Mouse (Mus musculus): ENCODE measurements around the gene Depdc1b.

Gene Depdc1b

GRCm38 (mm10) chr13:108317414-108317813, 1.3 kb downstream of the Depdc1b start:
- DNase-seq (ENCODE audit: low read depth) = no peak

GRCm38 (mm10) chr13:108319028-108319427, 2.9 kb downstream of the Depdc1b start:
- no peak for DNase-seq (ENCODE audit: low read depth)

- DNase-seq (ENCODE audit: low read depth) = no peak
These were observed 4.1 kb downstream of the Depdc1b start for GRCm38 (mm10) chr13:108320216-108320615.

- DNase-seq (ENCODE audit: low read depth) = no peak
These were observed 6.3 kb downstream of the Depdc1b start for GRCm38 (mm10) chr13:108322466-108322865.

- no peak for DNase-seq (ENCODE audit: low read depth)
These were observed 7.2 kb downstream of the Depdc1b start for GRCm38 (mm10) chr13:108323317-108323716.

- no peak for DNase-seq (ENCODE audit: low read depth)
These were observed 8.0 kb downstream of the Depdc1b start for GRCm38 (mm10) chr13:108323866-108324829.

GRCm38 (mm10) chr13:108325871-108326270, 9.7 kb downstream of the Depdc1b start:
- DNase-seq (ENCODE audit: low read depth) = no peak

GRCm38 (mm10) chr13:108326351-108326750, 10.2 kb downstream of the Depdc1b start:
- DNase-seq (ENCODE audit: low read depth) = no peak

- no peak for DNase-seq (ENCODE audit: low read depth)
These were observed 10.9 kb downstream of the Depdc1b start for GRCm38 (mm10) chr13:108327047-108327446.

- DNase-seq (ENCODE audit: low read depth) = no peak
These were observed 12.5 kb downstream of the Depdc1b start for GRCm38 (mm10) chr13:108328406-108329180.

- DNase-seq (ENCODE audit: low read depth) = peak; percentile 20
These were observed 13.6 kb downstream of the Depdc1b start for GRCm38 (mm10) chr13:108329693-108330092.

GRCm38 (mm10) chr13:108335257-108336003, 19.3 kb downstream of the Depdc1b start:
- no peak for DNase-seq (ENCODE audit: low read depth)

- no peak for DNase-seq (ENCODE audit: low read depth)
These were observed 20.1 kb downstream of the Depdc1b start for GRCm38 (mm10) chr13:108336192-108336591.

- no peak for DNase-seq (ENCODE audit: low read depth)
These were observed 21.2 kb downstream of the Depdc1b start for GRCm38 (mm10) chr13:108337340-108337739.

GRCm38 (mm10) chr13:108338076-108338836, 22.1 kb downstream of the Depdc1b start:
- no peak for DNase-seq (ENCODE audit: low read depth)

- DNase-seq (ENCODE audit: low read depth) = no peak
These were observed 23.9 kb downstream of the Depdc1b start for GRCm38 (mm10) chr13:108339907-108340596.

GRCm38 (mm10) chr13:108341585-108341984, 25.5 kb downstream of the Depdc1b start:
- no peak for DNase-seq (ENCODE audit: low read depth)

- DNase-seq (ENCODE audit: low read depth) = no peak
These were observed 29.6 kb downstream of the Depdc1b start for GRCm38 (mm10) chr13:108345756-108346155.

- peak; percentile 16 for DNase-seq (ENCODE audit: low read depth)
These were observed 30.9 kb downstream of the Depdc1b start for GRCm38 (mm10) chr13:108347016-108347415.

GRCm38 (mm10) chr13:108349624-108350023, 33.5 kb downstream of the Depdc1b start:
- DNase-seq (ENCODE audit: low read depth) = no peak

- DNase-seq (ENCODE audit: low read depth) = no peak
These were observed 37.6 kb downstream of the Depdc1b start for GRCm38 (mm10) chr13:108353781-108354180.
